Mouse (Mus musculus) limb, embryonic 15.5 days (tissue): ENCODE data around the gene Ube2e2. TPM values are rescaled to one million over a fixed set of nuclear protein-coding genes. Genes with fewer than 3 reads are reported as not detected.
"Not testable (repeated sequence)": the region's sequence is repeated elsewhere in the genome, so short reads cannot be mapped to it uniquely, and the experiment has no call there.

ENCODE experiments used
- ATAC-seq: fragments of 200-750 bp; cut with Nextera tagmentation; 2 replicates; pipeline ENCODE4 v1.8.0; 2017; ENCODE audit warnings: low read depth, moderate TSS enrichment; ENCODE audit not compliant: insufficient number of reproducible peaks, low FRiP score, low TSS enrichment
- H3K27ac ChIP-seq: fragments of 300-500 bp; sonication (generic); 2 replicates; pipeline ENCODE4 v1.5.1; 2015; ENCODE audit warnings: moderate library complexity, mild to moderate bottlenecking, inconsistent platforms
- H3K27me3 ChIP-seq: fragments of 300-500 bp; sonication (generic); 2 replicates; pipeline ENCODE4 v1.6.1; 2015; ENCODE audit warnings: inconsistent platforms
- H3K36me3 ChIP-seq: fragments of 300-500 bp; sonication (generic); 2 replicates; pipeline ENCODE4 v1.6.1; 2015; ENCODE audit warnings: inconsistent platforms
- H3K4me1 ChIP-seq: fragments of 300-500 bp; sonication (generic); 2 replicates; pipeline ENCODE4 v1.6.1; 2015; ENCODE audit warnings: inconsistent platforms
- H3K4me2 ChIP-seq: fragments of 300-500 bp; sonication (generic); 2 replicates; pipeline ENCODE4 v1.6.1; 2015; ENCODE audit warnings: mild to moderate bottlenecking, inconsistent platforms
- H3K4me3 ChIP-seq: fragments of 300-500 bp; sonication (generic); 2 replicates; pipeline ENCODE4 v1.5.1; 2015; ENCODE audit warnings: mild to moderate bottlenecking, inconsistent platforms
- H3K9ac ChIP-seq: fragments of 300-500 bp; sonication (generic); 2 replicates; pipeline ENCODE4 v1.6.1; 2015; ENCODE audit warnings: inconsistent platforms
- H3K9me3 ChIP-seq: fragments of 300-500 bp; sonication (generic); 2 replicates; pipeline ENCODE4 v1.6.1; 2016; ENCODE audit warnings: inconsistent platforms
- WGBS: fragments of 180-500 bp; shearing (Covaris S2); methylation state at CpG from one replicate; pipeline ENCODE4 v1.1.7; 2015; 5-methylcytosine and 5-hydroxymethylcytosine counted together
- polyA plus RNA-seq: library from polyadenylated mRNA; unstranded; fragments of >200 nt; fragmentation: Nextera tagmentation; extraction: Ambion mirVana; gene quantifications from 2 replicates; pipeline ENCODE4 v1.2.1, GENCODE M21; 2015

Ube2e2 gene
- polyA plus RNA-seq, 1 experiment from 2014 or later: 76.5 TPM

DNA sequence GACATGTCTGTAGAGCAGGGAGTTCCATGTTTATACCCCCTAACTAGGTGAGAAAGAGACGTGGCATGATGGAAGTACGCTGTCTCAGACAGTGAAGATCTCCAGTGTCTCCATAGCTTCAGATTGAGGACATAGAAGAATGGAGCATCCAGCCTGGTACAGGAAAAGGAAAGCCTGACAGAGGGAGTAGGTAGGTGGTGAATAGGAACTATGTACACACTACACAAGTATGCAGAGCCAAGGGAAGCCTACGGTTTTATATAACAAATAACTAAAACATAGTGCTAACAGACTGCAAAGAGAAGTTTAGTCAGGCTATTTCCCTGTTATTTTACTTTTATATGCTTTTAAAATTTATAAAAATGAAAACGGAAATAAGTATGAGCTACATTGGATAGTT lies 312.3 kb downstream of the Ube2e2 start:
- H3K36me3 ChIP-seq: no peaks in the 10 kb centered on the region
- H3K9ac ChIP-seq: no peak overlapping the region
- no peak overlapping the region for H3K4me3 ChIP-seq
- no peak overlapping the region for H3K27ac ChIP-seq
- WGBS: 71% methylated on average over 4 of the region's 4 CpGs
- H3K4me2 ChIP-seq: no peak overlapping the region
- no peaks in the 10 kb centered on the region for H3K4me1 ChIP-seq
- no peaks in the 10 kb centered on the region for H3K9me3 ChIP-seq
- H3K27me3 ChIP-seq: no peaks in the 10 kb centered on the region
- no peak for ATAC-seq

DNA sequence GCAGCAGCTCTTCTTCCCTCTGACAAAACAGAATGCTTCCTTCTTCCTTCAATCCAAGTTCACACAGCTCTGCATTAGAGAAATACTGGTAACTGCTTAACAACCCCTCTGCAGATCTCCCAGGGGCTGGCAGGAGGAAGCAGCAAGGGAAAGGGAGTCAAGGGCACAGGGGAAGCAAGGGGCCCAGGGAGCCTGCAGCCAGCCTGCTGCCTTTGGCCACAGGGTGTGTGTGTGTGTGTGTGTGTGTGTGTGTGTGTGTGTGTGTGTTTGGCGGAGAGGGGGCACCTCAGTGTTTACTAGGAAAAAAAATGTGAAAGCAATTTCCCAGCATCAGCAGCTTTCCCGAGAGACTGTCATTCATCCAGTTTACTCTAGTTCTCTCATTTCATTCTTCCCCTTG lies 319.3 kb downstream of the Ube2e2 start:
- Histone ChIP-seq H3K9me3 (no peaks in the 10 kb centered on the region), H3K36me3 (no peaks in the 10 kb centered on the region), H3K4me2 (no peak overlapping the region), H3K27me3 (no peaks in the 10 kb centered on the region), H3K9ac (no peak overlapping the region), H3K4me3 (no peak overlapping the region), H3K4me1 (no peaks in the 10 kb centered on the region), H3K27ac (no peak overlapping the region)
- WGBS: 25% methylated on average over 1 of the region's 2 CpGs
- no peak for ATAC-seq

DNA sequence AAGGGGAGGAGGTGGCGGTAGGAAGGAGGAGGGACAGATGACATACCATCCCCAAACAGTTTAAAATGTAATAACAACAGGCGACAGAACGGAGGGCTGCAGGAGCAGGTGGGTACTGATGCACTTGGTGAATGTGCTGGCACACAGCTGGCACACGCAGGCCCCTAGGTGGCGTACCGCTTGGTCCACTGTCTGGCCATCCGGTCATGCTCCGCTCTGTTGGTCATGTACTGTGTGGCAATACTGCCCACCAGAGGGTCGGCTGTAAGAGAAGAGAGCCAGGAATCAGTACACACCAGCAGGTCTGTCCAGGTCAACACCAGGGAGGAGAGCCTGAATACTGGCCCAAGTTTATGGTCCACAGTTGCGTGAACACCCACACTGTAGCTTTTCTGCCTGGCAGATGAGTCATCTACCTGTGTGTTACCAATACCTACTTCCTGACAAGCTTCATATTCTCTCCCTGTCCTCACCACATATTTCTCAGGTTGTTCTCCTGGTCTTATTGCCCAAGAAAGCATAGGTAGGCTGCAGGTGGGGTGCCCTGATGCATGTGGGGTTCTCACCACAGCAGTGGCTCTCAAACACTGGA lies 319.8 kb downstream of the Ube2e2 start:
- no peak overlapping the region for H3K4me2 ChIP-seq
- ATAC-seq: no peak
- 84% methylated on average over 10 of the region's 10 CpGs for WGBS
- H3K27me3 ChIP-seq: no peaks in the 10 kb centered on the region
- H3K9ac ChIP-seq: no peak overlapping the region
- no peaks in the 10 kb centered on the region for H3K36me3 ChIP-seq
- no peak overlapping the region for H3K4me3 ChIP-seq
- H3K27ac ChIP-seq: no peak overlapping the region
- H3K9me3 ChIP-seq: no peaks in the 10 kb centered on the region
- H3K4me1 ChIP-seq: no peaks in the 10 kb centered on the region

DNA sequence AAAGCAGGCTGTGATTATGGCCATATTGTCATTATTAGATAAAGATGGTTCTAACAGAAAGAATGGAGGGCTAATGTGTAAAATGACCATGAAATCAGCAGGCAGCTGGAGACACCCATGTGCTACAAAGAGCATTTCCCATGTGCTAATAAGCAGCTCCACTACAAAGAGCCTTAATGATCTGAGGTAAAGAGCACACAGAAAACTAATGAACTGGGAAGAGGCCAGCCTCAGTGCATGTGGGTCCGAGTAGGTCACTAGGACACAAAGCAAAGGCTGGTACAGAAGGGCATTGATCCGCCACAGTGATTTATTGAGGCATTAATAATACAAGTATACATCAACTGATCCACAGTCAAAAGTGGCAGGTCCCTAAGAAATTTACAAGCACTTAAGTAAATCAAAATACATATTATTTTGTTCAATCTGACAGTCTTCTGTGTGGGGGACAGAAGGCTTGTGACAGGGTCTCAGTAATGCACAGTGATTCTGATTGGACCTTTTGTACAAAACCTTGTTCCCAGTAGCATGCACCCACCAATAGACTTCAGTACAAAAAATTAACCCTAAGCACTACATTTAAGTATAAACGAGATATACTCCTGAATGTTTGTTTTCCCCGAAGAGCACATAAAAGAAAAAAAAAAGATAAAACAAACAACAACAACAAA lies 320.6 kb downstream of the Ube2e2 start:
- no peak for ATAC-seq
- 63% methylated on average over 4 of the region's 4 CpGs for WGBS
- Histone ChIP-seq H3K4me1 (no peaks in the 10 kb centered on the region), H3K27me3 (no peaks in the 10 kb centered on the region), H3K36me3 (no peaks in the 10 kb centered on the region), H3K4me2 (no peak overlapping the region), H3K27ac (no peak overlapping the region), H3K9ac (no peak overlapping the region), H3K9me3 (no peaks in the 10 kb centered on the region), H3K4me3 (no peak overlapping the region)

DNA sequence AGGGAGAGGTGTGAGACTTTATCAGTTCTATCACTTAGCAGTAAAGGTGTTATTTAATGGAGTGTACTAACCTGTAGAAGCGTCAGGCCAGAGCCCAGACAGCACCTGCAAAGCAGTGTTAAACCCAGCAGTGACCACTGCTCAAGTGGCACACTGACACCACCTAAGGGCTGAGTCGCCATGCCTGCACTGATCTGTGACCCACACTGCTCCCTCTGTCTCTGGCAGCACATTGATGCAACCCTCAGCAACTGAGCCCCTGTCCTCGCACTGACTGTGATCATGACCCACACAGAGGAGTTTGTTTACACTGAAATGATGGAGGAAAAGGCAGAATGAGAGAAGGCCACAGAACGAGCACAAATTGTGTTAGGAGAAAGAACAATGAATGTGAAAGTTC lies 321.2 kb downstream of the Ube2e2 start:
- Histone ChIP-seq H3K9me3 (no peaks in the 10 kb centered on the region), H3K4me3 (no peak overlapping the region), H3K36me3 (no peaks in the 10 kb centered on the region), H3K27me3 (no peaks in the 10 kb centered on the region), H3K4me2 (no peak overlapping the region), H3K27ac (no peak overlapping the region), H3K4me1 (no peaks in the 10 kb centered on the region), H3K9ac (no peak overlapping the region)
- 59% methylated on average over 4 of the region's 4 CpGs for WGBS
- ATAC-seq: no peak

DNA sequence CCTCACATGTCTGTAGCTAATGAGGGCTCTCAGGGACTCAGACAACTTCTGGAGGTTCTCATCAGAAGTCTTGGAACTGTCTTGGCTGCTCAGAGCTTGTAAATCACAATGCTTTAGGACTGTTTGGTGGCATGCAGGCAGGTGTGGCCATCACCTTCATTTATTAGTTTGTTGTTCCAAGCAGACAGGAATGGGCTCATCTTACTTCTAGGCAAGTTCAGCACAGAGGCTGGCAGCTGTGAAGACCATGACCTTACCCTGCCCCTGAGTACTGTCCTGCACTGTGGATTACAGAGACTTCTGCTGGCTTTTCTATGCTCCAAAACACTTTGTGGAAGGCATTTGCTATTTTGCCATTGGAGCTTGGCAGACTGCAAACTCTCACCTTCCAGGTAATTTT lies 324.5 kb downstream of the Ube2e2 start:
- no peak overlapping the region for H3K27ac ChIP-seq
- H3K9me3 ChIP-seq: no peaks in the 10 kb centered on the region
- no peak for ATAC-seq
- H3K36me3 ChIP-seq: no peaks in the 10 kb centered on the region
- no peak overlapping the region for H3K4me3 ChIP-seq
- H3K9ac ChIP-seq: no peak overlapping the region
- no peaks in the 10 kb centered on the region for H3K4me1 ChIP-seq
- no peak overlapping the region for H3K4me2 ChIP-seq
- no peaks in the 10 kb centered on the region for H3K27me3 ChIP-seq

DNA sequence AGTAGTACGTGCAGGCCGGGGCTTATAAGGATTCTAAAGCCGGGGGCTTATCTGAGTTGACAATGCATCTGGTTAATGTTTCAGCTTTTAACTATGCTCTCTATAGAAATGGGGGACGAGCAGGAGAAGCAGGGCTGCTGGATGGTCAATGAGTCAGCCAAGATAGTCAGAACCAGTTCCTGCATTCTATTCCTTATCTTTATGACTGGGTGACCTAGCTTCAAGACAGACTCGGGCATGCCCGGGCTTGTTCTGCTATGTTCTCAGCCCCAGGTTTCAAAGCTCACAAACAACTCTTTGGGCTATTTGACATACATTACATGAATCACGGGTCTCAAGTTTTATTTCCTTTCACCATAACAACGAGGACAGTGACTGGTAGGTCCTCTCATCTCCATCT lies 329.1 kb downstream of the Ube2e2 start:
- 78% methylated on average over 8 of the region's 8 CpGs for WGBS
- H3K9me3 ChIP-seq, H3K27ac ChIP-seq, H3K4me3 ChIP-seq, H3K27me3 ChIP-seq, H3K4me2 ChIP-seq, H3K9ac ChIP-seq, H3K4me1 ChIP-seq, H3K36me3 ChIP-seq, ATAC-seq: not testable (repeated sequence)

DNA sequence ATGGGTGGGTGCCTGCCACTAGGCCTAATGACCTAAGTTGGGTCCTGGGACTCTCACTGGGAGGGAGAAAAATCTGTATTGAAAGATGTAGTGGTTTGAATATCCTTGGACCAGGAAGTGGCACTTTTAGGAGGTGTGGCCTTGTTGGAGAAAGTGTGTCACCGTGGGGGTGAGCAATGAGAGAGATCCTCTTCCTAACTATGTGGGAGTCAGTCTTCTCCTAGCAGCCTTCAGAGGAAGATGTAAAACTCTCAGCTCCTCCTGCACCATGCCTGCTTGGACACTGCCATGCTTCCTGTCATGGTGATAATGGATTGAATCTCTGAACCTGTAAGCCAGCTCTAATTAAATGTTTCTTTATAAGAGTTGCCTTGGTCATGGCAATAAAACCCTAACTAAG lies 338.8 kb downstream of the Ube2e2 start:
- Histone ChIP-seq H3K4me1 (no peaks in the 10 kb centered on the region), H3K27ac (no peak overlapping the region), H3K36me3 (no peaks in the 10 kb centered on the region), H3K4me3 (no peak overlapping the region), H3K27me3 (no peaks in the 10 kb centered on the region), H3K4me2 (no peak overlapping the region), H3K9ac (no peak overlapping the region), H3K9me3 (no peaks in the 10 kb centered on the region)
- ATAC-seq: no peak
- WGBS: 61% methylated on average over 1 of the region's 1 CpGs

DNA sequence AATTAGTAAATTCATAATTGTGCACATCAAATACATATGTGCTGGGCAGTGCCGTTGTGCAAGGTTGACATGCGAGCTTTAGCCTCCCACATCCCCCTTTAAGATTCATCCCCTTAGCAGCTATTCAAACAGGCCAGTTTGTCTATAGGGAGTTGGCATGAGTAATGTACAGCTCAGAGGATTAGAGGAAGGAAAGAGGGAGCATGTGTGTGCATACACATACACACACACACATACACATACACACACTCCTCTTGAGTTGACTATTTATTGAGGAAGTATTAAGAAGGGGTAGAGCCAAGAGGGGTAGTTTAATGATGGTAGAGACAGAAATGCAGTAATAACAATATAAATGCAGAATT lies 339.5 kb downstream of the Ube2e2 start:
- no peak for ATAC-seq

DNA sequence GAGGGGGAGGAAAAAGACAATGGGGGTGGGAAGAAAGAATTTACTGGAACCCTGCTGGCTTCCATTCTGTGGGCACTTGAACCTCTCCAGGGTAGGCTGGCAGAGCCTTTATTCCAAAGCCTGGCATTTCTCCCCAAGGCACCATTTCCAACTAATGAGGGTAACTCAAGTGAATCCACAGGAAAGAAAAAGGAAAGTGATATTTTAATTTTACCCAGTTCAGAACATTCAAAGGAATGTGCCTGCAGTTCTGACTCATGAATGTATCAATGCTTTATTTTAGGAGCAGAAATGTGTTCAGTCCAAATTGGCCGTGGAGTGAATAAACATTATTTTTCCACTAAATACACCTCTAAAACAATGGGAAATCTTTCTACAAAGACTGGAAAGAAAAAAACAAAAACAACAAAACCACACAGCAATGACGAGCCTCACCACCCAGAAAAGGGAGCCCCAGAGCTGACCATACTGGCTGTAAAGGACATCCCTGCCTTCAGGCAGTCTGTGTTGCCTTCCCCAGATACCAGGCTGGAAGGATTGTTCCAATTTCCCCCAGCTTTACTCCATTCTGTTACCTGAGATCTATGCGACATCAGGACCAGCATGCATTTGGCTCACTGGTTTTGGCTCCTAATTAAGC lies 340.0 kb downstream of the Ube2e2 start:
- WGBS: 40% methylated on average over 3 of the region's 3 CpGs
- Histone ChIP-seq H3K4me2 (no peak overlapping the region), H3K9ac (no peak overlapping the region), H3K4me1 (no peaks in the 10 kb centered on the region), H3K36me3 (no peaks in the 10 kb centered on the region), H3K4me3 (no peak overlapping the region), H3K27ac (no peak overlapping the region), H3K9me3 (no peaks in the 10 kb centered on the region), H3K27me3 (no peaks in the 10 kb centered on the region)
- ATAC-seq: no peak

More for the DNA sequence above, 339.5 kb downstream of the Ube2e2 start:
- H3K27ac ChIP-seq: no peak overlapping the region
- WGBS: 60% methylated on average over 2 of the region's 2 CpGs
- H3K9me3 ChIP-seq: no peaks in the 10 kb centered on the region
- H3K4me3 ChIP-seq: no peak overlapping the region
- H3K9ac ChIP-seq: no peak overlapping the region
- no peaks in the 10 kb centered on the region for H3K27me3 ChIP-seq
- no peaks in the 10 kb centered on the region for H3K4me1 ChIP-seq
- H3K36me3 ChIP-seq: no peaks in the 10 kb centered on the region
- H3K4me2 ChIP-seq: no peak overlapping the region

DNA sequence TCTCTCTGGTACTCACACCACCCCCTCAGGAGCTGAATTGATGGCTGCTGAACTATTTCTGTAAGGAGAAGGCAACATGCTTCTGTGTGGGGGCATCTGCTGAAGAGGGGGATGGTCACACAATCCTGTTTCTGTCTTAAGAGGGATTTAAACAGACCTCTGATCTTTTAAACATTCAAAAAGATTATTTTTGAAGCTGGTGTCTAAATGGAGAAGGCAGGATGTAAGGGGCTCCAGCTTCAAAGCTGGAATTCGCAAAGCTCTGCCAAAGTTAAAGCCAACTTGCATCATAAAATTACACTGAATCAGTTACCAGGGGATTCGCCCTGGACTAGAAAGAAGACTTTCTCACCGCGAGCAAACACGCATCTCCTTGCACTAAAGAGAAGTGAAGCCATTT lies 346.5 kb downstream of the Ube2e2 start:
- H3K4me1 ChIP-seq: peaks cover 8% of the 10 kb centered on the region; the same call in 1 of the 2 replicates
- H3K36me3 ChIP-seq: no peaks in the 10 kb centered on the region
- H3K4me2 ChIP-seq: no peak overlapping the region
- H3K9me3 ChIP-seq: no peaks in the 10 kb centered on the region
- H3K27ac ChIP-seq: no peak overlapping the region
- no peak for ATAC-seq
- no peaks in the 10 kb centered on the region for H3K27me3 ChIP-seq
- WGBS: 23% methylated on average over 5 of the region's 5 CpGs
- no peak overlapping the region for H3K4me3 ChIP-seq
- no peak overlapping the region for H3K9ac ChIP-seq

DNA sequence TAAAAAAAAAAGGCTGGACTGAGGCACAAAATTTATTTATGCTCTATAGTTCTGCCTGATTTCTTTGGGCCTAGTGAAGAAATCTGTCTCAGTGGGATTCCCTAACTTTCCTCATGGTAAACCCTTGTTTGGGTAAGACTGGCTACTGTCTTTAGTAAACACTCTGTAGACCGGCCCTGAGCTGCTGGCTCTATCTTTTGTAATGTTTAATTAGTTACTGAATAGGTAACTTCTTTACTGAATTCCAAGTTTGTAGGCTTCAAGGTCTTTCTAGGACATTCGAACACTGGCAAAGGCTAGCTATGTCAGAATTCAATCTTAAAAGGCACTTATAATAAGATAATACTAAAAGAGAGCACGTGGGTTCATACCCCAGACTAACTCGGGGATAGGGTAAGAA lies 355.0 kb downstream of the Ube2e2 start:
- not testable (repeated sequence) for H3K9ac ChIP-seq, H3K36me3 ChIP-seq, H3K9me3 ChIP-seq, ATAC-seq, H3K4me2 ChIP-seq, H3K4me1 ChIP-seq, H3K4me3 ChIP-seq, H3K27me3 ChIP-seq, H3K27ac ChIP-seq
- WGBS: 83% methylated on average over 4 of the region's 4 CpGs
